Mouse (Mus musculus) liver, adult 2 months (tissue): ENCODE data around the gene Ehmt2.

Experiments used
- CTCF ChIP-seq: fragments of 200-500 bp; IDR thresholded peaks from 2 replicates; pipeline ENCODE4 v1.5.1; 2011; ENCODE audit warnings: low read depth, low read length, control low read depth
- POLR2A ChIP-seq: fragments of 200-500 bp; IDR thresholded peaks from 2 replicates; pipeline ENCODE4 v1.6.1; 2011; ENCODE audit warnings: low read length, control low read depth; ENCODE audit not compliant: insufficient read depth; ENCODE audit errors: extremely low read depth

GRCm38 (mm10) chr17:34894074-34894597 is 4.1 kb upstream of the Ehmt2 start:
- peak; percentile 5; the same call in 1 of the 2 replicates for TF ChIP-seq CTCF
- TF ChIP-seq POLR2A, result 0 out of 2 replicates have a peak, but pooled peaks have one; percentile 34
